Mouse (Mus musculus): Measurements from ENCODE around the gene Rcl1. TPM values are rescaled to one million over a fixed set of nuclear protein-coding genes. Genes with fewer than 3 reads are reported as not detected.
A peak's percentile ranks its signal among the peaks of the same experiment; 100 is the strongest.

Gene Rcl1
- polyA plus RNA-seq, 1 experiment, result 53.3 TPM

GRCm38 (mm10) chr19:29074802-29075201, 26.4 kb upstream of the Rcl1 start:
- Histone ChIP-seq H3K4me1 (ENCODE audit: control insufficient read depth, insufficient read depth, low read length) (no peaks in the 10 kb centered on the region), H3K27ac (ENCODE audit: insufficient read depth, low read length) (no peak overlapping the region), H3K36me3 (ENCODE audit: control insufficient read depth, insufficient read depth, low read length, poor library complexity, severe bottlenecking) (no peaks in the 10 kb centered on the region), H3K9ac (ENCODE audit: low read depth, poor library complexity, severe bottlenecking) (no peak overlapping the region), H3K9me3 (replicated peaks; ENCODE audit: control insufficient read depth, insufficient read depth, low read length, poor library complexity, severe bottlenecking) (no peaks in the 10 kb centered on the region), H3K4me3 (ENCODE audit: low read depth, low read length) (no peak overlapping the region), H3K27me3 (ENCODE audit: control insufficient read depth, insufficient read depth, low read length, poor library complexity, severe bottlenecking) (no peaks in the 10 kb centered on the region)
- TF ChIP-seq CTCF (IDR thresholded peaks at IDR 0.05; ENCODE audit: low read depth, low read length) (no peak), EP300 (IDR thresholded peaks at IDR 0.05; ENCODE audit: insufficient read depth, low read depth, low read length) (no peak), POLR2A (IDR thresholded peaks at IDR 0.05; ENCODE audit: insufficient read depth, low read length) (no peak)

- Histone ChIP-seq H3K4me1 (ENCODE audit: control insufficient read depth, insufficient read depth, low read length) (no peaks in the 10 kb centered on the region), H3K9me3 (replicated peaks; ENCODE audit: control insufficient read depth, insufficient read depth, low read length, poor library complexity, severe bottlenecking) (peaks cover 1% of the 10 kb centered on the region), H3K27me3 (ENCODE audit: control insufficient read depth, insufficient read depth, low read length, poor library complexity, severe bottlenecking) (no peaks in the 10 kb centered on the region), H3K27ac (ENCODE audit: insufficient read depth, low read length) (no peak overlapping the region), H3K4me3 (ENCODE audit: low read depth, low read length) (no peak overlapping the region), H3K9ac (ENCODE audit: low read depth, poor library complexity, severe bottlenecking) (no peak overlapping the region), H3K36me3 (ENCODE audit: control insufficient read depth, insufficient read depth, low read length, poor library complexity, severe bottlenecking) (no peaks in the 10 kb centered on the region)
- no peak for TF ChIP-seq CTCF (IDR thresholded peaks at IDR 0.05; ENCODE audit: low read depth, low read length)
- no peak for TF ChIP-seq POLR2A (IDR thresholded peaks at IDR 0.05; ENCODE audit: insufficient read depth, low read length)
- TF ChIP-seq EP300 (IDR thresholded peaks at IDR 0.05; ENCODE audit: insufficient read depth, low read depth, low read length), result no peak
Measured at GRCm38 (mm10) chr19:29088628-29089027, 12.5 kb upstream of the Rcl1 start.

GRCm38 (mm10) chr19:29092194-29092593, 9.0 kb upstream of the Rcl1 start:
- Histone ChIP-seq H3K36me3 (ENCODE audit: control insufficient read depth, insufficient read depth, low read length, poor library complexity, severe bottlenecking) (no peaks in the 10 kb centered on the region), H3K4me3 (ENCODE audit: low read depth, low read length) (no peak overlapping the region), H3K9me3 (replicated peaks; ENCODE audit: control insufficient read depth, insufficient read depth, low read length, poor library complexity, severe bottlenecking) (no peaks in the 10 kb centered on the region; the same call in 1 of the 2 replicates), H3K4me1 (ENCODE audit: control insufficient read depth, insufficient read depth, low read length) (no peaks in the 10 kb centered on the region), H3K9ac (ENCODE audit: low read depth, poor library complexity, severe bottlenecking) (no peak overlapping the region), H3K27me3 (ENCODE audit: control insufficient read depth, insufficient read depth, low read length, poor library complexity, severe bottlenecking) (no peaks in the 10 kb centered on the region), H3K27ac (ENCODE audit: insufficient read depth, low read length) (no peak overlapping the region)
- TF ChIP-seq POLR2A (IDR thresholded peaks at IDR 0.05; ENCODE audit: insufficient read depth, low read length), result no peak

- H3K4me3 ChIP-seq (ENCODE audit: low read depth, low read length), result no peak overlapping the region
- H3K9me3 ChIP-seq (replicated peaks; ENCODE audit: control insufficient read depth, insufficient read depth, low read length, poor library complexity, severe bottlenecking), result no peaks in the 10 kb centered on the region
- TF ChIP-seq EP300 (IDR thresholded peaks at IDR 0.05; ENCODE audit: insufficient read depth, low read depth, low read length) (no peak), POLR2A (IDR thresholded peaks at IDR 0.05; ENCODE audit: insufficient read depth, low read length) (no peak), CTCF (IDR thresholded peaks at IDR 0.05; ENCODE audit: low read depth, low read length) (no peak)
- no peaks in the 10 kb centered on the region; the same call in 1 of the 2 replicates for H3K27me3 ChIP-seq (ENCODE audit: control insufficient read depth, insufficient read depth, low read length, poor library complexity, severe bottlenecking)
- peaks cover 3% of the 10 kb centered on the region; the same call in 1 of the 2 replicates for H3K36me3 ChIP-seq (ENCODE audit: control insufficient read depth, insufficient read depth, low read length, poor library complexity, severe bottlenecking)
- H3K4me1 ChIP-seq (ENCODE audit: control insufficient read depth, insufficient read depth, low read length), result peaks cover 1% of the 10 kb centered on the region
- no peak overlapping the region for H3K9ac ChIP-seq (ENCODE audit: low read depth, poor library complexity, severe bottlenecking)
- H3K27ac ChIP-seq (ENCODE audit: insufficient read depth, low read length), result no peak overlapping the region
Measured at GRCm38 (mm10) chr19:29099106-29099505, 2.1 kb upstream of the Rcl1 start.

GRCm38 (mm10) chr19:29099596-29099995, 1.6 kb upstream of the Rcl1 start:
- TF ChIP-seq EP300 (IDR thresholded peaks at IDR 0.05; ENCODE audit: insufficient read depth, low read depth, low read length) (no peak), POLR2A (IDR thresholded peaks at IDR 0.05; ENCODE audit: insufficient read depth, low read length) (no peak), CTCF (IDR thresholded peaks at IDR 0.05; ENCODE audit: low read depth, low read length) (no peak)
- H3K4me3 ChIP-seq (ENCODE audit: low read depth, low read length), result no peak overlapping the region
- H3K27me3 ChIP-seq (ENCODE audit: control insufficient read depth, insufficient read depth, low read length, poor library complexity, severe bottlenecking), result no peaks in the 10 kb centered on the region; the same call in 1 of the 2 replicates

GRCm38 (mm10) chr19:29100261-29100660, 914 bp upstream of the Rcl1 start:
- no peaks in the 10 kb centered on the region for H3K9me3 ChIP-seq (replicated peaks; ENCODE audit: control insufficient read depth, insufficient read depth, low read length, poor library complexity, severe bottlenecking)
- H3K4me1 ChIP-seq (ENCODE audit: control insufficient read depth, insufficient read depth, low read length), result peaks cover 4% of the 10 kb centered on the region
- peaks cover 3% of the 10 kb centered on the region; the same call in 1 of the 2 replicates for H3K36me3 ChIP-seq (ENCODE audit: control insufficient read depth, insufficient read depth, low read length, poor library complexity, severe bottlenecking)
- H3K4me3 ChIP-seq (ENCODE audit: low read depth, low read length), result peak overlapping the region; percentile 91; the same call in 1 of the 2 replicates
- no peak overlapping the region for H3K27ac ChIP-seq (ENCODE audit: insufficient read depth, low read length)
- H3K27me3 ChIP-seq (ENCODE audit: control insufficient read depth, insufficient read depth, low read length, poor library complexity, severe bottlenecking), result no peaks in the 10 kb centered on the region; the same call in 1 of the 2 replicates
- TF ChIP-seq EP300 (IDR thresholded peaks at IDR 0.05; ENCODE audit: insufficient read depth, low read depth, low read length) (no peak), CTCF (IDR thresholded peaks at IDR 0.05; ENCODE audit: low read depth, low read length) (no peak), POLR2A (IDR thresholded peaks at IDR 0.05; ENCODE audit: insufficient read depth, low read length) (no peak)
- peak overlapping the region; percentile 55; the same call in 1 of the 2 replicates for H3K9ac ChIP-seq (ENCODE audit: low read depth, poor library complexity, severe bottlenecking)

More at GRCm38 (mm10) chr19:29099596-29099995, 1.6 kb upstream of the Rcl1 start:
- no peak overlapping the region for H3K9ac ChIP-seq (ENCODE audit: low read depth, poor library complexity, severe bottlenecking)
- peaks cover 3% of the 10 kb centered on the region; the same call in 1 of the 2 replicates for H3K36me3 ChIP-seq (ENCODE audit: control insufficient read depth, insufficient read depth, low read length, poor library complexity, severe bottlenecking)
- H3K9me3 ChIP-seq (replicated peaks; ENCODE audit: control insufficient read depth, insufficient read depth, low read length, poor library complexity, severe bottlenecking), result no peaks in the 10 kb centered on the region
- peaks cover 4% of the 10 kb centered on the region for H3K4me1 ChIP-seq (ENCODE audit: control insufficient read depth, insufficient read depth, low read length)
- no peak overlapping the region for H3K27ac ChIP-seq (ENCODE audit: insufficient read depth, low read length)

Measured in ES-Bruce4 (cell line).